Mouse (Mus musculus) T-cell, adult 2 months (primary cell): ENCODE results near the gene Thsd4.
"Not testable (repeated sequence)": the region's sequence is repeated elsewhere in the genome, so short reads cannot be mapped to it uniquely, and the experiment has no call there.

Experiments
- DNase-seq: peaks from one replicate; pipeline ENCODE4 v3.0.0; 2022; ENCODE audit warnings: low spot score

Thsd4 gene

GRCm38 (mm10) chr9:59965046-59965445 is 556.8 kb downstream of the Thsd4 start:
- no peak for DNase-seq

- no peak for DNase-seq
Observed at GRCm38 (mm10) chr9:59964367-59964766, 557.5 kb downstream of the Thsd4 start.

- DNase-seq, result no peak
Observed at GRCm38 (mm10) chr9:59961201-59961955, 560.5 kb downstream of the Thsd4 start.

- no peak for DNase-seq
Observed at GRCm38 (mm10) chr9:59960559-59960958, 561.3 kb downstream of the Thsd4 start, which contains the start of gene Nr2e3. TSS of gene Nr2e3 (minus strand) at chr9:59960659.

GRCm38 (mm10) chr9:59959276-59959675 is 562.6 kb downstream of the Thsd4 start:
- peak; percentile 90 for DNase-seq

- DNase-seq, result not testable (repeated sequence)
Observed at GRCm38 (mm10) chr9:59958115-59958514, 563.7 kb downstream of the Thsd4 start.

GRCm38 (mm10) chr9:59956496-59956895 is 565.4 kb downstream of the Thsd4 start:
- DNase-seq, result no peak

GRCm38 (mm10) chr9:59955692-59956091 is 566.2 kb downstream of the Thsd4 start:
- DNase-seq, result no peak

GRCm38 (mm10) chr9:59955199-59955598 is 566.6 kb downstream of the Thsd4 start:
- DNase-seq, result no peak

- DNase-seq, result no peak
Observed at GRCm38 (mm10) chr9:59953556-59953955, 568.3 kb downstream of the Thsd4 start.

- DNase-seq, result no peak
Observed at GRCm38 (mm10) chr9:59952515-59953070, 569.3 kb downstream of the Thsd4 start.

GRCm38 (mm10) chr9:59951943-59952342 is 569.9 kb downstream of the Thsd4 start:
- DNase-seq, result no peak

GRCm38 (mm10) chr9:59951001-59951750 is 570.7 kb downstream of the Thsd4 start:
- DNase-seq, result no peak

GRCm38 (mm10) chr9:59949981-59950380 is 571.9 kb downstream of the Thsd4 start:
- DNase-seq, result no peak

- no peak for DNase-seq
Observed at GRCm38 (mm10) chr9:59949511-59949910, 572.3 kb downstream of the Thsd4 start.

GRCm38 (mm10) chr9:59948691-59949250 is 573.1 kb downstream of the Thsd4 start:
- DNase-seq, result no peak

GRCm38 (mm10) chr9:59948226-59948625 is 573.6 kb downstream of the Thsd4 start:
- no peak for DNase-seq

- no peak for DNase-seq
Observed at GRCm38 (mm10) chr9:59947271-59947670, 574.6 kb downstream of the Thsd4 start.

GRCm38 (mm10) chr9:59945241-59945640 is 576.6 kb downstream of the Thsd4 start:
- DNase-seq, result no peak

GRCm38 (mm10) chr9:59943826-59944225 is 578.0 kb downstream of the Thsd4 start:
- no peak for DNase-seq

- no peak for DNase-seq
Observed at GRCm38 (mm10) chr9:59942501-59943085, 579.3 kb downstream of the Thsd4 start.

GRCm38 (mm10) chr9:59941885-59942350 is 579.9 kb downstream of the Thsd4 start:
- DNase-seq, result peak; percentile 93
